Mouse (Mus musculus) ES-Bruce4 (cell line): ENCODE results near the gene Olfr1341.

ENCODE experiments used
- CTCF ChIP-seq: IDR thresholded peaks from one replicate; pipeline ENCODE4 v1.8.1; 2011; ENCODE audit warnings: low read depth, low read length
- POLR2A ChIP-seq: IDR thresholded peaks from one replicate; pipeline ENCODE4 v1.8.1; 2011; ENCODE audit warnings: low read length; ENCODE audit not compliant: insufficient read depth

DNA sequence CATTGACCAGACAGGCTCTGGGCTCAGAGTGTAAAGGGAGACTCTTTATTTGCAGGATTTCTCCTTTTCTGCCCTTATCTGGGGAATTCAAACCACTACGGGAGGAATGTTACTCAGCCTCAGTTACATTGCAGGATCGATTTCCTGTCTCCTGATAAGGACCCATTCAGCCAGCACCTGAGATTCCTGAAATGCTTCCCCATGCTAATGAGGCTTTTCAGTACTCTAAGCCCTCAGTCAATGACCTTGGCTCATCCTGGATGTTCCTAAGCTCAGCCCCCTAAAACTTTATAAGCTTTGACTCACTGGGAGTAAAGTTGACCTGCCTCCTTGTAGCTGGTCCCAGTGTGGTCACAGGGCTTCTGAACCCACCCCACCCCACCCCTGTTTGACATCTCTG lies 16.2 kb upstream of the Olfr1341 start:
- no peak for TF ChIP-seq CTCF
- no peak for TF ChIP-seq POLR2A
